Mouse (Mus musculus) left cerebral cortex, postnatal 25 days (tissue): ENCODE measurements at regions not wholly inside any gene's neighbourhood (a gene's known extent, or its start where the extent isn't known, plus 50 kb on each side); places are given as distances from the start of the nearest gene placed in this dataset.

ENCODE experiments used
- DNase-seq, 2 experiments: peaks; one replicate each; pipeline ENCODE4 v3.0.0; 2022; ENCODE audit warnings: low spot score in 2 of 2, mixed read lengths in 1 of 2
- intact Hi-C: fragments of 180-260 bp; cut with DNase I; formaldehyde crosslinking; loops from one replicate; pipeline ENCODE4 v1.15.1; 2025

DNA sequence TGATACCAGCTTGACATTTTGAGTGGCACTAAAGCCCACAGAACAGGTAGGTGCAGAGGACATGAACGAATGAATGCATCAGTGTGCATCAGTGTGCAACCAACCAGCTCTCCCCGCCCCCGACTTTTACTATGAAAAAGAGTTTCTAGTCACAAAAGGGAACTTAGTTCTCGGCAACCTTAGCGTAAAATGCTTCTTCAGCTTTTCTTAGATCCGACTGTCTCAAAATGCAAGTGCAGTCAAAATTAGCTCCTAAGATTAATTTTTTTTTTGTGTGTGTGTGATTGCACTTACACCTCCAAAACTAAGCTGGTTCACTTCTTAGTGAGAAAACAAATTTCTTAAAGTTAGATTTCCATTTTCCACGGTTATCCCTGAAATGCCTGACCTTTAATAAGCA is 77.1 kb upstream of the Zeb2 start:
- no peak for DNase-seq
- intact Hi-C loops, result no loop called here

DNA sequence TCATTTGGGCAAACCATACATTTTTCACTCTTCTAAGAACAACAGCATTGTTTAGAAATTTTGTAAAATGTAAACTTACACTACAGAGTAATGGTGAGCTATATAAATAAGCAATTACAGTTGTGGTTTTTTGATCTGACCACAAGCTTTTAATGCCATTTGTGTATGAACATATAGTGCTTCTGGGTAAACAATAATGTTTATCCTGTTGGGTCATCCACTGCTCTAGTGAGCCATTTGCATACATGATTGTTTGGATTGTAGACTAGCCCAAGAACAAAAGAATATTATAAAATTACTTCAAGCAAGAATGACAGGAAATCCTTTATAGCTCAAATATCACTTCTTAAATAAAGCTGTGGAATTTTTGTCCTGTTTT is 68.4 kb upstream of the Zeb2 start:
- no peak for DNase-seq
- intact Hi-C loops, result no loop called here

DNA sequence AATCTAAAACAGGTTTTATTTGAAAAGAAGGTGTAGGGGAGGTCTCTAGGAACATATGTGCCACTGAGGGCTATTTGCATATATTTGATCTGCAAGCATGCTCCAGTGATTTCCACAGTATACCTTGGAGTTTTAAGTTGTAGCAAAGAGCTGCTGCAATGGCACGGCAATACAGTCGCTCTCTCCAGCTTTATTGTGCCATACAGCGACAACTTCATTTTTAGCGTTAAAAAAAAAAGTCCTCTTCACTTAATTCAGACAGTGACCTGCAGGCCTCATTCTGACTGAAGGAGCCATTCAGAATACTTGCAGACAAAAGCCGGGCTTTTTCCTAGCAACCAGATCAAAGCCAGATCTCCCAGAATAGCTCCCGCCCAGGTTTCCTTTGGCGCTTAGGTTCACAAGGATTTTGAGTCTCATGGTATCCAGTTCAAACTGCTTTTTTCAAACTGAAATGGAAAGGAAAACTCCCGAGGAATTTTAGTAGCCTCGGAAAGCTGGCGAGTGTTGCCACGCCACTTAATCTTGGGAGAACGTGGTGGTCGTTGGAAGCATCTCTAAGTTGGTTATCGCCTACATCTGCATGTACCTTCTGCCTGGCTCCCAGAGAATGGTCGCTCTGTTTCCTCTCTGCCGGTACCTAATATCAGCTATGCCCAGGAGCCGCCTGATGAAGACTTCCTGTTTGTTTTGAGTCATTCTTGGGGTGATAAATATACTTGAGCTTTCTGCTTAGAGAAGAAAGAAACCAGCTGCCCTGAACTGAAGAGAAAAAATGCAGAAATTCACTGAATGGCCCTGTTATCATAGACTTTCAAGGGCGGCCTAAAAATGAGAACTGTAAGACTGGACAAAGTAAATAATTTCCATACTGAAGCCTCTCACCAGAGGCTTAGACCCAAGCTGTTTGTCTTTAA is 67.8 kb upstream of the Zeb2 start:
- no peak for DNase-seq
- intact Hi-C loops, result loop anchor here (5.0 kb wide), 1 partner anchor 302 kb away; no protein-coding TSS in a partner anchor

DNA sequence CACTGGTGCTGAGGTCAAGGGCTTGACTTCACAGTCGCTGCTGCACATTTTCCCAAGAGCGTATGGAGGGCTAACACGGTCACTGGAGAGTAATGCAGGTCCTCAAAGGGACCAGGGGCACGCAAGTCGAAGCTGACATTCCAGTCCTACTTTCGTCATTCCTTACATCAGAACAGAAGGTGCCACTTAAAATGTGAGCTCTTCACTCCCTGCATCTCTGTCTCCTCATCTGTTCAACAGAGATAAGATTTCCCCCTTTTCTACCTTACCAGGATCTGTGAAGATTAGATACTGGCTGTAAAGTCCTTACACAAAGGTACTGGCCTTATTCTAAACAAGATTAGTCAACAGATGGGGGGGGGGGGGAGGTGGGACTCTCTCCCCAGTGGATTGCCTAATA is 67.0 kb upstream of the Zeb2 start:
- no peak for DNase-seq
- intact Hi-C loops, result loop anchor here (5.0 kb wide), 1 partner anchor 303 kb away; no protein-coding TSS in a partner anchor

DNA sequence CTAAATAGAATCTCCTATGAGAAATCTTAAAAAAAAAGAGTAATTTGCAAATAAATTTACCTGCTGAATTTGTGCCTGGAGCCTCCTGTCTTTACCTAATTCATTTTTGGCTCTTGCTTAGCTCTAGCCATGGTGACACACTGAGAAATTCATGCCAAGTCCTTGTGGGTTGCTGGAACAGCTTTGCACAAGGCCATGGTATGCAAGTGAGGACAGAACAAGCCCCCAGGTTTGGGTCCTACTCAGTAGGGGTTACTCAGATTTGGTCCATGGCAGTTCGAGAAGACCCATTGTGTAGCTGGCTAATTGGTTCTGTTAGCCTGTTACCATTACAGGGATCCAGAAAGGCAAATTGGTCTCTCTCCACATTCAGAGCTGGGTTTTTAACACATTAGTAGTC is 65.7 kb upstream of the Zeb2 start:
- no peak for DNase-seq
- intact Hi-C loops, result loop anchor here (5.0 kb wide), 1 partner anchor 304 kb away; no protein-coding TSS in a partner anchor

DNA sequence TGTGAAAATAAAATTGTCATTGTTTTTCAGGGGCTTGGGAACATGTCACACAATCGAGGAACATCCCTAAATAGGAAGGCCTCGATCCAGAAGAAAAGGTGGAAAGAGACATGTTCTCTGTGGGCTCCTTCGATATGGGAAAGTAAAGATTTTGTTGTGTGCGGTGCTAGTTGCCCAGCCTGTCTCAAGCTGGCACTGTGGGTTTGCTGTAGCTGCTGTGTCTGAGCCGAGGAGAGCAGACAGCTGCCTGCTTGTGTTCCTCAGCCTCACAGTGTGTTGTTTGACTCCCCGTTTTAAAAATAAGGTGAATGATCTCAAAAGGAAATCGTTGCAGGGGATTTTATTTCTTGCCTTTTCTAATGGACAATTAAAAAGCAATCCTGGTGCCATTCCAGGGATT is 64.4 kb upstream of the Zeb2 start:
- intact Hi-C loops, result loop anchor here (5.0 kb wide), 1 partner anchor 306 kb away; no protein-coding TSS in a partner anchor
- peak; percentile 45 to 55 for DNase-seq

DNA sequence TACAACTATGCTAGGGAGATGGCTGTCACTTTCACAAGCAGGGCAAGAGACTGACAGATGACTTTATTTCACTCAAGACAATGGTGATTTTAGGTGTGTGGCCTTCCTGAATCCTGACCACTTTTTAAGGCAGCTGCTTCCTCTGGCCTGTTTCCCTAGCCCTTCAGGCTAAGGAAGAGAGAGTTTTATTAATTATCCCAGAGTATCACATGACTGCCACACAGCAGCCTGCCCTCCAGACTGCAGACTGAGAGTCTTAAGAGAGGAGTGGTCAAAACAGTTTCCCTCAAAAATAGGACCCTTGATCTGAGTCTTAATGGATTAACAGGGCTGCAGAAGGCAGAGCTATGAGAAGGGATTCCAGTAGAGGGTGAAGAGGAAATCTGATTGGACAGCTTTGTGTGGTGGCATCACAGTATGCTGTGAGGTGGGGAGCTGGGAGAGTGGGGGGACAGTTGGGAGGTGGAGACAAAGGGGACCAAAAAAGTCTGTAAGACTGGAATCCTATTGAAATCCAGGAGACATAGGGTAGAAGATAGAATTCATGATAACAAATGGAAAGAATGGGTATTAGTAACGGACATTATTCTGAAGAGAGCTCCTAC is 61.8 kb upstream of the Zeb2 start:
- no peak for DNase-seq
- intact Hi-C loops, result no loop called here

DNA sequence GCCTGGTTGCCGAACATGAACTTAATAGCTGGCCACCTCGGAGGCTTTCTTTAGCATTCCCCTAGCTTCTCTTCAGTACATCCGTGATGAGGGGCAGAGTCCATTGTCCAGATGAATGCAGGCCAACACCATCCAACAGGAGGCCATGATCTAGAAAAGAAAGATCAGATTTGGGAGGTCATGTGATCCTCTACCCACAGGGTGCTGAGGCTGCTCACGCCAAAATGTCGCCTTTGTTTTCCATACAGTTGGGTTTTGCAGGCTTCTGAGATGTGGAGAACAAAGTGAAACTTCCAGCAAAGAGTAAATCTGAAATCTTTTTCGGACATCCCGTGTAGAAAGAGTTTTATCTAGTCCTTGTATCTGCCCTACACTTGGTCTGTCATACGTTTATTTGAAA is 55.2 kb upstream of the Zeb2 start:
- DNase-seq, result no peak

GRCm38 (mm10) chr2:45171520-45172173 is 54.5 kb upstream of the Zeb2 start:
- intact Hi-C loops, result no loop called here
- DNase-seq, result no peak

More for the DNA sequence above, 55.2 kb upstream of the Zeb2 start:
- intact Hi-C loops, result no loop called here

DNA sequence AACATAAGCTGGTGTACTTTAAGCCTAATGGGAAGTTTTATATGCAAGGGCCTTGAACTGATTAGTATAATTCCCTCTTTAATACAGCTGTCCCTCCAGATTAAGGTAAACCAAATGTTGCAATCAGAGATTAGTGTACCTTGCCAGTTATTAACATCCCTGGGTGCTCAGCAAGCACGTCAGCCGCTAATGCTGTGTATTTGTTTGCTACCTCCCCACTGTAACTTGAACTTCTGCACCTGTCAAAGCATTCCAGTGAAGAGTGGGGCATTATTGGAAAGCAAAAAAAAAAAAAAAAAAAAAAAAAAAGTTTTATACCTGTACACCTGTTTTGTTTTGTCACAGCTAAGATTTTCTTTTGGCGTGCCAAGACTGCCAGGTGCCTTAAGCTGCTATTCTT is 53.1 kb upstream of the Zeb2 start:
- DNase-seq, result no peak
- intact Hi-C loops, result no loop called here

GRCm38 (mm10) chr2:45169429-45170070 is 52.4 kb upstream of the Zeb2 start:
- intact Hi-C loops, result no loop called here
- DNase-seq, result no peak

- intact Hi-C loops, result no loop called here
- DNase-seq, result no peak
Observed at GRCm38 (mm10) chr2:45168606-45169005, 51.4 kb upstream of the Zeb2 start.
